In the genomic region with DNA sequence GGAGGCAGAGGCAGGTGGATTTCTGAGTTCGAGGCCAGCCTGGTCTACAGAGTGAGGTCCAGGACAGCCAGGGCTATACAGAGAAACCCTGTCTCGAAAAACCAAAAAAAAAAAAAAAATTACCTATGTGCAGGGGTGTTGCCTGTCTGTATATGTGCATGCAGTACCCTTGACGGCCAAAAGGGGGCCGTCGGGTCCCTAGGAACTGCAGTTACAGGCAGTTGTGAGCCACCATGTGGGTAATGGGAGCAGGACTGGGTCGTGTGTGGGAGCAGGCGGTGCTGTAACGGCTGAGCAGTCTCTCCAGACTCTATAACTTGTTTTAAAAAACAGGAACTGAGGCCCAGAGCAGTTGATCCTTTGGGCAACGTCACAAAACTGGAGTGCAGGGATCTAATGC, we compare ENCODE assay signal across 8 mouse cellular contexts. TPM values are rescaled to one million over a fixed set of nuclear protein-coding genes. Genes with fewer than 3 reads are reported as not detected.
A peak's percentile ranks its signal among the peaks of the same experiment; 100 is the strongest.
DNase-seq lines count a peak whose midpoint lies in the region; ATAC-seq and TF ChIP-seq lines count a peak whose summit lies in the region.

No protein-coding gene starts in this region.

- no peak overlapping the region for H3K27ac ChIP-seq in kidney, postnatal 0 days
- H3K27ac ChIP-seq in kidney, embryonic 16.5 days (ENCODE audit: low read length) = no peak overlapping the region
- H3K27ac ChIP-seq in hindbrain, embryonic 13.5 days = peak overlapping the region; percentile 74
- peak overlapping the region; percentile 39; the same call in 1 of the 2 replicates for H3K27ac ChIP-seq in neural tube, embryonic 15.5 days (replicated peaks)

- peaks cover 18% of the 10 kb centered on the region; the same call in 1 of the 2 replicates for H3K27me3 ChIP-seq in kidney, postnatal 0 days (ENCODE audit: insufficient read depth, low read length)
- peaks cover 22% of the 10 kb centered on the region for H3K27me3 ChIP-seq in kidney, embryonic 16.5 days (ENCODE audit: insufficient read depth, low read length)
- 0 out of 2 replicates have a peak, but pooled peaks cover 1% of the 10 kb centered on the region for H3K27me3 ChIP-seq in hindbrain, embryonic 13.5 days
- H3K27me3 ChIP-seq in neural tube, embryonic 15.5 days (replicated peaks) = no peaks in the 10 kb centered on the region

- no peak for ATAC-seq in kidney, postnatal 0 days (replicated peaks; ENCODE audit: low FRiP score, low read depth)
- no peak for ATAC-seq in kidney, embryonic 16.5 days (ENCODE audit: low FRiP score, low TSS enrichment)
- ATAC-seq in hindbrain, embryonic 13.5 days (ENCODE audit: low FRiP score) = no peak
- no peak for ATAC-seq in neural tube, embryonic 15.5 days (ENCODE audit: low FRiP score)

- DNase-seq in kidney, postnatal 0 days (ENCODE audit: low spot score) = no peak
- peak; percentile 80 for DNase-seq in CD4-positive, CD25-positive, alpha-beta regulatory T cell, adult 2 months (ENCODE audit: low read depth, low spot score)
- DNase-seq in c-Kit-positive CD71-positive TER-119-positive erythroid progenitor cells, embryonic 14.5 days (ENCODE audit: low spot score) = peak; percentile 51
- DNase-seq in layer of hippocampus, postnatal 36 days = no peak
- DNase-seq in spleen, postnatal 36 days (ENCODE audit: low spot score in 2 of 2) = no peak

- WGBS in kidney, postnatal 0 days = 12% methylated on average over 9 of the region's 9 CpGs
- WGBS in kidney, embryonic 16.5 days = 15% methylated on average over 9 of the region's 9 CpGs
- 22% methylated on average over 9 of the region's 9 CpGs for WGBS in hindbrain, embryonic 13.5 days
- WGBS in neural tube, embryonic 15.5 days = 16% methylated on average over 9 of the region's 9 CpGs

- peaks cover 19% of the 10 kb centered on the region; the same call in 1 of the 2 replicates for H3K36me3 ChIP-seq in kidney, postnatal 0 days (ENCODE audit: insufficient read depth, low read length)
- peaks cover 27% of the 10 kb centered on the region for H3K36me3 ChIP-seq in kidney, embryonic 16.5 days (ENCODE audit: insufficient read depth, low read length)
- H3K36me3 ChIP-seq in hindbrain, embryonic 13.5 days = peaks cover 32% of the 10 kb centered on the region
- peaks cover 31% of the 10 kb centered on the region for H3K36me3 ChIP-seq in neural tube, embryonic 15.5 days

- H3K9ac ChIP-seq in kidney, postnatal 0 days (ENCODE audit: low read depth, low read length) = no peak overlapping the region
- H3K9ac ChIP-seq in kidney, embryonic 16.5 days (replicated peaks; ENCODE audit: low read length) = no peak overlapping the region
- H3K9ac ChIP-seq in hindbrain, embryonic 13.5 days = no peak overlapping the region
- no peak overlapping the region for H3K9ac ChIP-seq in neural tube, embryonic 15.5 days (replicated peaks)

- H3K4me3 ChIP-seq in kidney, postnatal 0 days (replicated peaks; ENCODE audit: low read depth, low read length) = no peak overlapping the region
- H3K4me3 ChIP-seq in kidney, embryonic 16.5 days (ENCODE audit: low read length) = no peak overlapping the region
- H3K4me3 ChIP-seq in hindbrain, embryonic 13.5 days = no peak overlapping the region
- no peak overlapping the region for H3K4me3 ChIP-seq in neural tube, embryonic 15.5 days (replicated peaks)

- H3K9me3 ChIP-seq in kidney, postnatal 0 days (replicated peaks; ENCODE audit: low read length) = no peaks in the 10 kb centered on the region
- H3K9me3 ChIP-seq in kidney, embryonic 16.5 days (ENCODE audit: low read length) = no peaks in the 10 kb centered on the region; the same call in 1 of the 2 replicates
- H3K9me3 ChIP-seq in hindbrain, embryonic 13.5 days = no peaks in the 10 kb centered on the region
- H3K9me3 ChIP-seq in neural tube, embryonic 15.5 days (replicated peaks) = no peaks in the 10 kb centered on the region

- peak; percentile 65 for TF ChIP-seq CTCF in kidney, postnatal 0 days (IDR thresholded peaks at IDR 0.05; ENCODE audit: low read depth)

- H3K4me2 ChIP-seq in kidney, postnatal 0 days (ENCODE audit: low read length) = no peak overlapping the region
- H3K4me2 ChIP-seq in kidney, embryonic 16.5 days (replicated peaks; ENCODE audit: low read depth, low read length) = no peak overlapping the region
- no peak overlapping the region for H3K4me2 ChIP-seq in hindbrain, embryonic 13.5 days
- no peak overlapping the region for H3K4me2 ChIP-seq in neural tube, embryonic 15.5 days

- H3K4me1 ChIP-seq in kidney, postnatal 0 days (replicated peaks; ENCODE audit: insufficient read depth, low read length) = no peaks in the 10 kb centered on the region
- H3K4me1 ChIP-seq in kidney, embryonic 16.5 days (ENCODE audit: insufficient read depth, low read length) = peaks cover 5% of the 10 kb centered on the region; the same call in 1 of the 2 replicates
- peaks cover 43% of the 10 kb centered on the region for H3K4me1 ChIP-seq in hindbrain, embryonic 13.5 days (replicated peaks)
- peaks cover 37% of the 10 kb centered on the region for H3K4me1 ChIP-seq in neural tube, embryonic 15.5 days

RNA-seq across cellular contexts. Expression of a gene that starts 1.5 kb away (rescaled TPM):
- polyA plus RNA-seq in kidney, postnatal 0 days (2015; fragmentation: Nextera tagmentation; extraction: Ambion mirVana) = 0.30 and 0.47 TPM in 2 replicates
- 0.29 and 0.67 TPM in 2 replicates for polyA plus RNA-seq in kidney, embryonic 16.5 days (2015; fragmentation: Nextera tagmentation; extraction: Ambion mirVana)
- 61.3 and 69.0 TPM in 2 replicates for polyA plus RNA-seq in hindbrain, embryonic 13.5 days (2015; fragmentation: Nextera tagmentation; extraction: Ambion mirVana)
- 54.8 and 62.5 TPM in 2 replicates for polyA plus RNA-seq in neural tube, embryonic 15.5 days (2015; fragmentation: Nextera tagmentation; extraction: Ambion mirVana)
- 100 to 1,000 TPM; 273 to 281 TPM for total RNA-seq in layer of hippocampus, postnatal 36 days (2021)

RNA-seq across cellular contexts. Expression of a gene that starts 12.2 kb away (rescaled TPM):
- 56.1 and 63.3 TPM in 2 replicates for polyA plus RNA-seq in kidney, postnatal 0 days (2015; fragmentation: Nextera tagmentation; extraction: Ambion mirVana)
- 107 and 112 TPM in 2 replicates for polyA plus RNA-seq in kidney, embryonic 16.5 days (2015; fragmentation: Nextera tagmentation; extraction: Ambion mirVana)
- 56.0 and 62.1 TPM in 2 replicates for polyA plus RNA-seq in hindbrain, embryonic 13.5 days (2015; fragmentation: Nextera tagmentation; extraction: Ambion mirVana)
- polyA plus RNA-seq in neural tube, embryonic 15.5 days (2015; fragmentation: Nextera tagmentation; extraction: Ambion mirVana) = 68.5 and 70.3 TPM in 2 replicates
- total RNA-seq in layer of hippocampus, postnatal 36 days (2021) = 10 to 100 TPM; 77.1 to 90.0 TPM

RNA-seq across cellular contexts. Expression of a gene that starts 15.9 kb away (rescaled TPM):
- 1.7 and 1.8 TPM in 2 replicates for polyA plus RNA-seq in kidney, postnatal 0 days (2015; fragmentation: Nextera tagmentation; extraction: Ambion mirVana)
- 1.5 and 1.7 TPM in 2 replicates for polyA plus RNA-seq in kidney, embryonic 16.5 days (2015; fragmentation: Nextera tagmentation; extraction: Ambion mirVana)
- polyA plus RNA-seq in hindbrain, embryonic 13.5 days (2015; fragmentation: Nextera tagmentation; extraction: Ambion mirVana) = 0.93 and 0.95 TPM in 2 replicates
- polyA plus RNA-seq in neural tube, embryonic 15.5 days (2015; fragmentation: Nextera tagmentation; extraction: Ambion mirVana) = 0.69 and 2.1 TPM in 2 replicates
- total RNA-seq in layer of hippocampus, postnatal 36 days (2021) = under 1 TPM; 0.40 to 0.65 TPM

RNA-seq across cellular contexts. Expression of a gene that starts 28.5 kb away (rescaled TPM):
- polyA plus RNA-seq in kidney, postnatal 0 days (2015; fragmentation: Nextera tagmentation; extraction: Ambion mirVana) = 62.3 and 72.5 TPM in 2 replicates
- 87.8 and 92.0 TPM in 2 replicates for polyA plus RNA-seq in kidney, embryonic 16.5 days (2015; fragmentation: Nextera tagmentation; extraction: Ambion mirVana)
- polyA plus RNA-seq in hindbrain, embryonic 13.5 days (2015; fragmentation: Nextera tagmentation; extraction: Ambion mirVana) = 21.3 and 22.4 TPM in 2 replicates
- polyA plus RNA-seq in neural tube, embryonic 15.5 days (2015; fragmentation: Nextera tagmentation; extraction: Ambion mirVana) = 35.0 and 35.8 TPM in 2 replicates
- 10 to 100 TPM; 55.3 to 55.8 TPM for total RNA-seq in layer of hippocampus, postnatal 36 days (2021)

RNA-seq across cellular contexts. Expression of a gene that starts 40.0 kb away (rescaled TPM):
- polyA plus RNA-seq in kidney, postnatal 0 days (2015; fragmentation: Nextera tagmentation; extraction: Ambion mirVana) = 0.80 and 0.92 TPM in 2 replicates
- polyA plus RNA-seq in kidney, embryonic 16.5 days (2015; fragmentation: Nextera tagmentation; extraction: Ambion mirVana) = 0.70 and 0.98 TPM in 2 replicates
- 1.2 and 1.7 TPM in 2 replicates for polyA plus RNA-seq in hindbrain, embryonic 13.5 days (2015; fragmentation: Nextera tagmentation; extraction: Ambion mirVana)
- polyA plus RNA-seq in neural tube, embryonic 15.5 days (2015; fragmentation: Nextera tagmentation; extraction: Ambion mirVana) = 1.7 and 2.6 TPM in 2 replicates
- total RNA-seq in layer of hippocampus, postnatal 36 days (2021) = 1 to 10 TPM; 3.0 to 3.4 TPM

Comparison
In these comparisons a context has a peak if more than half of its experiments do, and no peak if none do; other contexts are left out.
1. DNase-seq: peak in CD4-positive, CD25-positive, alpha-beta regulatory T cell, adult 2 months (single experiment) and c-Kit-positive CD71-positive TER-119-positive erythroid progenitor cells, embryonic 14.5 days (single experiment); none in kidney, postnatal 0 days (single experiment), layer of hippocampus, postnatal 36 days (0 of 2) and spleen, postnatal 36 days (0 of 2).
2. H3K27ac ChIP-seq: peak in hindbrain, embryonic 13.5 days (single experiment) and neural tube, embryonic 15.5 days (single experiment); none in kidney, postnatal 0 days (single experiment) and kidney, embryonic 16.5 days (single experiment).
3. RNA of a gene that starts 1.5 kb away (polyA plus RNA-seq): 54.8 to 62.5 TPM in neural tube, embryonic 15.5 days and 61.3 to 69.0 TPM in hindbrain, embryonic 13.5 days; 0.30 to 0.47 TPM in kidney, postnatal 0 days and 0.29 to 0.67 TPM in kidney, embryonic 16.5 days; every median in the first group is over 10 times any median in the second.